Mouse (Mus musculus) heart, embryonic 16.5 days (tissue): ENCODE results near the gene Spats2. TPM values are rescaled to one million over a fixed set of nuclear protein-coding genes. Genes with fewer than 3 reads are reported as not detected.

Experiments used
- ATAC-seq: fragments of 200-750 bp; cut with Nextera tagmentation; replicated peaks from 2 replicates; pipeline ENCODE4 v1.8.0; 2017; ENCODE audit warnings: moderate number of reproducible peaks; ENCODE audit not compliant: insufficient read depth, low FRiP score; ENCODE audit errors: extremely low read depth
- H3K27ac ChIP-seq: fragments of 300-500 bp; sonication (generic); 2 replicates; pipeline ENCODE4 v1.5.1; 2014; ENCODE audit warnings: mild to moderate bottlenecking, low read length, control low read depth, moderate library complexity
- H3K27me3 ChIP-seq: fragments of 300-500 bp; sonication (generic); 2 replicates; pipeline ENCODE4 v1.6.1; 2014; ENCODE audit warnings: low read length, mixed read lengths; ENCODE audit not compliant: control insufficient read depth, insufficient read depth
- H3K36me3 ChIP-seq: fragments of 300-500 bp; sonication (generic); 2 replicates; pipeline ENCODE4 v1.6.1; 2014; ENCODE audit not compliant: control insufficient read depth, insufficient read depth
- H3K4me1 ChIP-seq: fragments of 300-500 bp; sonication (generic); 2 replicates; pipeline ENCODE4 v1.6.1; 2014; ENCODE audit warnings: low read length, mixed read lengths; ENCODE audit not compliant: control insufficient read depth, insufficient read depth
- H3K4me2 ChIP-seq: fragments of 300-500 bp; sonication (generic); 2 replicates; pipeline ENCODE4 v1.6.1; 2014; ENCODE audit warnings: low read depth, mild to moderate bottlenecking, control low read depth, low read length
- H3K4me3 ChIP-seq: fragments of 300-500 bp; sonication (generic); 2 replicates; pipeline ENCODE4 v1.5.1; 2014; ENCODE audit warnings: mild to moderate bottlenecking, control low read depth, low read length
- H3K9ac ChIP-seq: fragments of 300-500 bp; sonication (generic); 2 replicates; pipeline ENCODE4 v1.6.1; 2014; ENCODE audit warnings: low read length, control low read depth
- H3K9me3 ChIP-seq: fragments of 300-500 bp; sonication (generic); replicated peaks from 2 replicates; pipeline ENCODE4 v1.6.1; 2016; ENCODE audit warnings: low read length; ENCODE audit not compliant: control insufficient read depth
- WGBS: fragments of 180-500 bp; shearing (Covaris S2); extraction: QIAGEN DNeasy Blood & Tissue Kit; methylation state at CpG from one replicate; pipeline ENCODE4 v1.1.7; 2014; 5-methylcytosine and 5-hydroxymethylcytosine counted together
- polyA plus RNA-seq: library from polyadenylated mRNA; unstranded; fragments of >200 nt; fragmentation: Nextera tagmentation; extraction: Ambion mirVana; gene quantifications from 2 replicates; pipeline ENCODE4 v1.2.1, GENCODE M21; 2015

Spats2 gene
- polyA plus RNA-seq, 1 experiment from 2014 or later = 25.5 TPM

- no peaks in the 10 kb centered on the region for H3K9me3 ChIP-seq
- H3K27me3 ChIP-seq = no peaks in the 10 kb centered on the region
- no peak overlapping the region for H3K4me3 ChIP-seq
- H3K27ac ChIP-seq = no peak overlapping the region
- H3K36me3 ChIP-seq = no peaks in the 10 kb centered on the region
- 44% methylated on average over 4 of the region's 4 CpGs for WGBS
- H3K4me1 ChIP-seq = no peaks in the 10 kb centered on the region; the same call in 1 of the 2 replicates
- H3K4me2 ChIP-seq = no peak overlapping the region
- H3K9ac ChIP-seq = no peak overlapping the region
- ATAC-seq = no peak
Observed at GRCm38 (mm10) chr15:99111809-99112208, 13.9 kb upstream of the Spats2 start.

GRCm38 (mm10) chr15:99112843-99113395 lies 12.8 kb upstream of the Spats2 start:
- no peaks in the 10 kb centered on the region for H3K36me3 ChIP-seq
- no peak overlapping the region for H3K9ac ChIP-seq
- H3K4me3 ChIP-seq = no peak overlapping the region
- no peaks in the 10 kb centered on the region; the same call in 1 of the 2 replicates for H3K4me1 ChIP-seq
- no peak for ATAC-seq
- H3K4me2 ChIP-seq = peak overlapping the region; percentile 34; the same call in 1 of the 2 replicates
- no peak overlapping the region for H3K27ac ChIP-seq
- no peaks in the 10 kb centered on the region for H3K27me3 ChIP-seq
- WGBS = 65% methylated on average over 11 of the region's 11 CpGs
- H3K9me3 ChIP-seq = no peaks in the 10 kb centered on the region

GRCm38 (mm10) chr15:99113396-99113975 lies 12.2 kb upstream of the Spats2 start:
- 15% methylated on average over 9 of the region's 9 CpGs for WGBS
- H3K9me3 ChIP-seq = no peaks in the 10 kb centered on the region
- H3K36me3 ChIP-seq = no peaks in the 10 kb centered on the region
- no peak overlapping the region for H3K4me3 ChIP-seq
- H3K9ac ChIP-seq = no peak overlapping the region
- H3K4me2 ChIP-seq = peak overlapping the region; percentile 34; the same call in 1 of the 2 replicates
- no peak for ATAC-seq
- no peak overlapping the region for H3K27ac ChIP-seq
- no peaks in the 10 kb centered on the region for H3K27me3 ChIP-seq
- H3K4me1 ChIP-seq = no peaks in the 10 kb centered on the region; the same call in 1 of the 2 replicates

GRCm38 (mm10) chr15:99114312-99115064 lies 11.2 kb upstream of the Spats2 start:
- no peak for ATAC-seq
- Histone ChIP-seq H3K4me3 (no peak overlapping the region), H3K9me3 (no peaks in the 10 kb centered on the region), H3K4me1 (no peaks in the 10 kb centered on the region; the same call in 1 of the 2 replicates), H3K36me3 (no peaks in the 10 kb centered on the region), H3K27me3 (no peaks in the 10 kb centered on the region), H3K9ac (no peak overlapping the region), H3K4me2 (no peak overlapping the region), H3K27ac (no peak overlapping the region)
- 57% methylated on average over 14 of the region's 14 CpGs for WGBS

GRCm38 (mm10) chr15:99115065-99115423 lies 10.7 kb upstream of the Spats2 start:
- Histone ChIP-seq H3K4me3 (no peak overlapping the region), H3K27me3 (no peaks in the 10 kb centered on the region), H3K4me2 (no peak overlapping the region), H3K9ac (no peak overlapping the region), H3K27ac (no peak overlapping the region), H3K9me3 (no peaks in the 10 kb centered on the region), H3K4me1 (no peaks in the 10 kb centered on the region; the same call in 1 of the 2 replicates), H3K36me3 (no peaks in the 10 kb centered on the region)
- ATAC-seq = no peak
- WGBS = 83% methylated on average over 7 of the region's 7 CpGs

GRCm38 (mm10) chr15:99116539-99116938 lies 9.2 kb upstream of the Spats2 start:
- no peaks in the 10 kb centered on the region for H3K9me3 ChIP-seq
- no peaks in the 10 kb centered on the region for H3K36me3 ChIP-seq
- no peak overlapping the region for H3K9ac ChIP-seq
- peaks cover 4% of the 10 kb centered on the region; the same call in 1 of the 2 replicates for H3K4me1 ChIP-seq
- H3K4me2 ChIP-seq = no peak overlapping the region
- WGBS = 26% methylated on average over 11 of the region's 11 CpGs
- H3K27ac ChIP-seq = peak overlapping the region; percentile 53; the same call in 1 of the 2 replicates
- no peaks in the 10 kb centered on the region for H3K27me3 ChIP-seq
- peak; percentile 74 for ATAC-seq
- no peak overlapping the region for H3K4me3 ChIP-seq

- H3K27ac ChIP-seq = no peak overlapping the region
- whole genome bisulfite sequencing = 12% methylated on average over 11 of the region's 11 CpGs
- H3K9ac ChIP-seq = 0 out of 2 replicates have a peak overlapping the region, but pooled peaks have one; percentile 20
- no peak overlapping the region for H3K4me3 ChIP-seq
- H3K4me2 ChIP-seq = peak overlapping the region; percentile 10; the same call in 1 of the 2 replicates
- no peaks in the 10 kb centered on the region for H3K36me3 ChIP-seq
- H3K4me1 ChIP-seq = peaks cover 9% of the 10 kb centered on the region
- no peaks in the 10 kb centered on the region for H3K9me3 ChIP-seq
- H3K27me3 ChIP-seq = no peaks in the 10 kb centered on the region
- ATAC-seq = no peak
Observed at GRCm38 (mm10) chr15:99120814-99121213, 4.9 kb upstream of the Spats2 start.

- Histone ChIP-seq H3K36me3 (no peaks in the 10 kb centered on the region), H3K9me3 (no peaks in the 10 kb centered on the region), H3K4me3 (no peak overlapping the region), H3K27me3 (no peaks in the 10 kb centered on the region), H3K27ac (no peak overlapping the region), H3K9ac (no peak overlapping the region), H3K4me2 (no peak overlapping the region), H3K4me1 (peaks cover 9% of the 10 kb centered on the region)
- no peak for ATAC-seq
- WGBS = 64% methylated on average over 2 of the region's 2 CpGs
Observed at GRCm38 (mm10) chr15:99122642-99123041, 3.1 kb upstream of the Spats2 start.
